ENCODE assay signal across 14 mouse cellular contexts in the genomic region with DNA sequence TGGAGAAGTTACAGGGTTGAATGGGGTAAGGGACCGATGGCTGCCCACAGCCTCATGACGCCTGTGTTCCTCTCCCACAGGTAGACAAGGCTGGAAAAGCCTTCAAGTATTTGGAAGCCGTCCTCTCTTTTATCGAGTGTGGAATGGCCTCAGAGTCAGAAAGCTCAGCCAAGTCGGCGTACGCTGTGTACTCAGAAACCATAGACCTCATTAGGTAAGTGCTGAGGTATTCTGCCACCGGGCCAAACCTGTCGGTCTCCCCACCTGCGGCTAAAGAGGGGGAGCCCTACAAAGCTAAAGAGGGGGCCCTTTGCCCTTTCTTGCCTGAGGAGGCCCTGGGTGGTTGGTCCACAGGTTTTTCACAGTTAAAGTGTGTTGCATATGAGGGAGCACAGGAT.
A peak's percentile ranks its signal among the peaks of the same experiment; 100 is the strongest.
DNase-seq lines count a peak whose midpoint lies in the region; ATAC-seq lines count a peak whose summit lies in the region.
"Had no signal": no experiment of that assay in that cellular context is flagged by ENCODE, and none has a peak within 500 bp of the region (broad histone marks: within the 10 kb centered on the region; RNA-seq: fewer than 3 reads in every experiment).

No protein-coding gene starts in this region.

- ATAC-seq in kidney, embryonic 15.5 days (replicated peaks; ENCODE audit: low FRiP score): 0 out of 2 replicates have a peak, but pooled peaks have one; percentile 14
- ATAC-seq in neural tube, embryonic 13.5 days (ENCODE audit: low read depth): no peak

- no peaks in the 10 kb centered on the region for H3K27me3 ChIP-seq in kidney, embryonic 15.5 days
- H3K27me3 ChIP-seq in neural tube, embryonic 13.5 days: no peaks in the 10 kb centered on the region
- H3K27me3 ChIP-seq: CH12.LX; neural tube, embryonic 12.5 days had no signal

- peaks cover 65% of the 10 kb centered on the region for H3K36me3 ChIP-seq in kidney, embryonic 15.5 days
- peaks cover 28% of the 10 kb centered on the region for H3K36me3 ChIP-seq in neural tube, embryonic 13.5 days

- WGBS in kidney, embryonic 15.5 days: 54% methylated on average over 10 of the region's 10 CpGs
- 90% methylated on average over 10 of the region's 10 CpGs for WGBS in neural tube, embryonic 13.5 days

- H3K4me3 ChIP-seq in kidney, embryonic 15.5 days (replicated peaks): no peak overlapping the region
- no peak overlapping the region for H3K4me3 ChIP-seq in neural tube, embryonic 13.5 days
- H3K4me3 ChIP-seq: layer of hippocampus, adult 2 months; neural tube, embryonic 12.5 days had no signal

- H3K9me3 ChIP-seq in kidney, embryonic 15.5 days (replicated peaks): no peaks in the 10 kb centered on the region
- H3K9me3 ChIP-seq in neural tube, embryonic 13.5 days: no peaks in the 10 kb centered on the region
- H3K9me3 ChIP-seq: neural tube, embryonic 12.5 days had no signal

- H3K9ac ChIP-seq in kidney, embryonic 15.5 days: no peak overlapping the region
- 0 out of 2 replicates have a peak overlapping the region, but pooled peaks have one; percentile 22 for H3K9ac ChIP-seq in neural tube, embryonic 13.5 days
- H3K9ac ChIP-seq: liver, embryonic 14.5 days; neural tube, embryonic 12.5 days had no signal

- DNase-seq in gastrocnemius, postnatal 25 days: peak; percentile 66
- DNase-seq in gastrocnemius, postnatal 10 days: no peak
- DNase-seq in kidney, adult 18-20 months: no peak
- DNase-seq in neural tube, embryonic 10.5 days (ENCODE audit: extremely low spot score, low spot score): no peak
- peak; percentile 74 for DNase-seq in skeletal muscle tissue, adult 2 months (ENCODE audit: low read depth, low spot score)
- no peak for DNase-seq in cerebellum, adult 11-12 months
- DNase-seq: heart, postnatal 10 days had no signal

- H3K4me2 ChIP-seq in kidney, embryonic 15.5 days: no peak overlapping the region
- no peak overlapping the region for H3K4me2 ChIP-seq in neural tube, embryonic 13.5 days
- H3K4me2 ChIP-seq: neural tube, embryonic 12.5 days had no signal

- H3K4me1 ChIP-seq in kidney, embryonic 15.5 days: peaks cover 43% of the 10 kb centered on the region
- H3K4me1 ChIP-seq in neural tube, embryonic 13.5 days (replicated peaks): peaks cover 27% of the 10 kb centered on the region

- H3K27ac ChIP-seq in kidney, embryonic 15.5 days: peak overlapping the region; percentile 39
- H3K27ac ChIP-seq in neural tube, embryonic 13.5 days (replicated peaks): no peak overlapping the region; the same call in 1 of the 2 replicates
- H3K27ac ChIP-seq: liver, embryonic 14.5 days; neural tube, embryonic 12.5 days; stomach, postnatal 0 days had no signal

Comparison
In these comparisons a context has a peak if more than half of its experiments do, and no peak if none do; other contexts are left out.
1. DNase-seq: peak in gastrocnemius, postnatal 25 days (single experiment) and skeletal muscle tissue, adult 2 months (single experiment); none in gastrocnemius, postnatal 10 days (single experiment), kidney, adult 18-20 months (single experiment), neural tube, embryonic 10.5 days (single experiment) and cerebellum, adult 11-12 months (single experiment).